Mouse (Mus musculus) ES-Bruce4 (cell line): ENCODE measurements around the gene Kcng1. TPM values are rescaled to one million over a fixed set of nuclear protein-coding genes. Genes with fewer than 3 reads are reported as not detected.

ENCODE experiments used
- H3K27ac ChIP-seq: 2 replicates; pipeline ENCODE4 v1.5.1; 2012; ENCODE audit warnings: low read length, inconsistent platforms; ENCODE audit not compliant: insufficient read depth
- H3K27me3 ChIP-seq: 2 replicates; pipeline ENCODE4 v1.6.1; 2012; ENCODE audit warnings: mild to moderate bottlenecking, low read length, inconsistent platforms; ENCODE audit not compliant: control insufficient read depth, poor library complexity, insufficient read depth, severe bottlenecking
- H3K36me3 ChIP-seq: 2 replicates; pipeline ENCODE4 v1.6.1; 2012; ENCODE audit warnings: inconsistent platforms, mild to moderate bottlenecking, low read length, moderate library complexity; ENCODE audit not compliant: control insufficient read depth, poor library complexity, insufficient read depth, severe bottlenecking
- H3K4me1 ChIP-seq: one replicate; pipeline ENCODE4 v1.8.1; 2011; ENCODE audit warnings: low read length; ENCODE audit not compliant: control insufficient read depth, insufficient read depth
- H3K4me3 ChIP-seq: 2 replicates; pipeline ENCODE4 v1.5.1; 2011; ENCODE audit warnings: low read depth, mild to moderate bottlenecking, low read length
- H3K9ac ChIP-seq: 2 replicates; pipeline ENCODE4 v1.6.1; 2012; ENCODE audit warnings: low read depth, mild to moderate bottlenecking, inconsistent platforms; ENCODE audit not compliant: poor library complexity, severe bottlenecking
- H3K9me3 ChIP-seq: replicated peaks from 2 replicates; pipeline ENCODE4 v1.6.1; 2012; ENCODE audit warnings: mild to moderate bottlenecking, low read length, inconsistent platforms; ENCODE audit not compliant: control insufficient read depth, poor library complexity, insufficient read depth, severe bottlenecking
- CTCF ChIP-seq: IDR thresholded peaks from one replicate; pipeline ENCODE4 v1.8.1; 2011; ENCODE audit warnings: low read depth, low read length
- EP300 ChIP-seq: IDR thresholded peaks from 2 replicates; pipeline ENCODE4 v1.6.1; 2011; ENCODE audit warnings: low read depth, low read length; ENCODE audit not compliant: insufficient read depth
- POLR2A ChIP-seq: IDR thresholded peaks from one replicate; pipeline ENCODE4 v1.8.1; 2011; ENCODE audit warnings: low read length; ENCODE audit not compliant: insufficient read depth
- polyA plus RNA-seq: library from polyadenylated mRNA; stranded (reverse); fragments of >200 nt; gene quantifications from 2 replicates; pipeline ENCODE4 v1.2.4, GENCODE M21; 2011; ENCODE audit warnings: low read depth; ENCODE audit not compliant: missing spikeins, insufficient read depth, insufficient read length

The Kcng1 gene
- polyA plus RNA-seq, 1 experiment: 0.78 TPM

- Histone ChIP-seq H3K4me1 (peaks cover 1% of the 10 kb centered on the region), H3K27ac (0 out of 2 replicates have a peak overlapping the region, but pooled peaks have one; percentile 17), H3K27me3 (no peaks in the 10 kb centered on the region), H3K9ac (no peak overlapping the region), H3K9me3 (no peaks in the 10 kb centered on the region), H3K36me3 (peaks cover 39% of the 10 kb centered on the region), H3K4me3 (no peak overlapping the region)
- TF ChIP-seq CTCF: peak; percentile 66
- TF ChIP-seq EP300: no peak
- no peak for TF ChIP-seq POLR2A
Observed at GRCm38 (mm10) chr2:168213788-168214397, 67.6 kb downstream of the Kcng1 start.

Other genes with a start within 250 kb of the Kcng1 start
- gene Pard6b, start 200.7 kb downstream of the Kcng1 start, polyA plus RNA-seq: 55.0 and 55.3 TPM in 2 replicates
- 72.7 and 87.5 TPM in 2 replicates for gene Adnp, start 74.6 kb downstream of the Kcng1 start, polyA plus RNA-seq
- gene Gm20716, start 51.4 kb downstream of the Kcng1 start, polyA plus RNA-seq: 58.3 and 67.8 TPM in 2 replicates
- gene Dpm1, start 51.1 kb downstream of the Kcng1 start, polyA plus RNA-seq: 54.7 and 64.7 TPM in 2 replicates
- gene Mocs3, start 51.1 kb downstream of the Kcng1 start, polyA plus RNA-seq: 3.2 and 3.4 TPM in 2 replicates